Mouse (Mus musculus): Measurements from ENCODE around the gene Gpr132.

- TF ChIP-seq CTCF (IDR thresholded peaks at IDR 0.05; ENCODE audit: control insufficient read depth, insufficient read depth, insufficient read length) = no peak
- TF ChIP-seq MYOG (IDR thresholded peaks at IDR 0.05; ENCODE audit: control insufficient read depth, extremely low read depth, insufficient read length) = no peak
- TF ChIP-seq CEBPB (IDR thresholded peaks at IDR 0.05; ENCODE audit: low read depth) = no peak
- no peak for TF ChIP-seq MAX (IDR thresholded peaks at IDR 0.05)
- no peak for TF ChIP-seq FOSL1 (IDR thresholded peaks at IDR 0.05; ENCODE audit: insufficient read depth, low read length, poor library complexity, severe bottlenecking)
- TF ChIP-seq USF1 (IDR thresholded peaks at IDR 0.05; ENCODE audit: low read depth) = no peak
Observed at GRCm38 (mm10) chr12:112867106-112867674, 838 bp downstream of the Gpr132 start.

All from C2C12 (cell line).